Mouse (Mus musculus) CH12.LX (cell line): Measurements from ENCODE around the gene Ankrd2. TPM values are rescaled to one million over a fixed set of nuclear protein-coding genes. Genes with fewer than 3 reads are reported as not detected.

Source experiments
- DNase-seq: peaks from one replicate; pipeline ENCODE4 v3.0.0-alpha.2; 2013; ENCODE audit errors: extremely low read depth
- H3K27ac ChIP-seq: 2 replicates; pipeline ENCODE4 v1.5.1; 2012; ENCODE audit warnings: low read depth, mild to moderate bottlenecking, control low read depth, moderate library complexity; ENCODE audit not compliant: insufficient read depth
- H3K27me3 ChIP-seq: replicated peaks from 2 replicates; pipeline ENCODE3; 2012; ENCODE audit warnings: inconsistent platforms
- H3K36me3 ChIP-seq, 2 experiments: replicated peaks in 1 of 2; 2 replicates each; pipeline versions ENCODE3 to v1.6.1; 2012; ENCODE audit warnings: inconsistent platforms in 1 of 2, low read length in 1 of 2, mild to moderate bottlenecking in 1 of 2, mixed read lengths in 1 of 2, moderate library complexity in 1 of 2; ENCODE audit not compliant: control insufficient read depth in 1 of 2, insufficient read depth in 1 of 2
- H3K4me1 ChIP-seq, 2 experiments: 2 replicates each; pipeline ENCODE4 v1.6.1; 2012; ENCODE audit warnings: inconsistent platforms in 1 of 2, moderate library complexity in 1 of 2; ENCODE audit not compliant: insufficient read depth in 2 of 2, control insufficient read depth in 1 of 2
- H3K4me2 ChIP-seq: 2 replicates; pipeline ENCODE4 v1.6.1; 2012; ENCODE audit warnings: low read depth, mild to moderate bottlenecking, control low read depth; ENCODE audit not compliant: poor library complexity, insufficient read depth, severe bottlenecking
- H3K4me3 ChIP-seq, 3 experiments: fragments of 150-350 bp in 1 of 3; sonication (generic) in 1 of 3; replicated peaks in 1 of 3; 2 replicates each; pipeline versions ENCODE3 to v1.5.1; 2011 to 2012; ENCODE audit warnings: low read depth in 2 of 3, low read length in 2 of 3, mild to moderate bottlenecking in 2 of 3, moderate library complexity in 2 of 3, control low read depth in 1 of 3, improper control_type of control experiment in 1 of 3, inconsistent platforms in 1 of 3, mixed read lengths in 1 of 3; ENCODE audit not compliant: poor library complexity in 1 of 3
- H3K79me2 ChIP-seq: replicated peaks from 2 replicates; pipeline ENCODE4 v1.6.1; 2012; ENCODE audit warnings: mild to moderate bottlenecking, moderate library complexity; ENCODE audit not compliant: control insufficient read depth, poor library complexity, insufficient read depth, severe bottlenecking; ENCODE audit errors: extremely low read depth
- H3K9ac ChIP-seq: 2 replicates; pipeline ENCODE4 v1.6.1; 2012; ENCODE audit warnings: low read depth, mild to moderate bottlenecking, control low read depth, moderate library complexity; ENCODE audit not compliant: insufficient read depth
- H3K9me3 ChIP-seq: replicated peaks from 2 replicates; pipeline ENCODE3; 2012; ENCODE audit warnings: low read length, inconsistent platforms, mixed read lengths
- BHLHE40 ChIP-seq: IDR thresholded peaks from 2 replicates; pipeline ENCODE4 v1.6.1; 2011; ENCODE audit warnings: mild to moderate bottlenecking, low read depth, low read length, improper control_type of control experiment
- CHD1 ChIP-seq: IDR thresholded peaks from 2 replicates; pipeline ENCODE4 v1.6.1; 2012; ENCODE audit warnings: low read depth, low read length, improper control_type of control experiment, inconsistent platforms
- CHD2 ChIP-seq: IDR thresholded peaks from 2 replicates; pipeline ENCODE4 v1.6.1; 2011; ENCODE audit warnings: low read length, improper control_type of control experiment
- CTCF ChIP-seq, 2 experiments: IDR thresholded peaks in 1 of 2; conservative IDR thresholded peaks in 1 of 2; 2 replicates each; pipeline ENCODE4 v1.5.1; 2011 to 2012; ENCODE audit warnings: low read depth in 2 of 2, low read length in 2 of 2, improper control_type of control experiment in 1 of 2, inconsistent platforms in 1 of 2, mild to moderate bottlenecking in 1 of 2, moderate library complexity in 1 of 2
- EP300 ChIP-seq: IDR thresholded peaks from 2 replicates; pipeline ENCODE4 v1.6.1; 2011; ENCODE audit warnings: low read length, improper control_type of control experiment
- ETS1 ChIP-seq: conservative IDR thresholded peaks from 2 replicates; pipeline ENCODE4 v1.6.1; 2012; ENCODE audit warnings: low read depth, mild to moderate bottlenecking, inconsistent platforms, low read length, improper control_type of control experiment, moderate library complexity
- GABPA ChIP-seq: IDR thresholded peaks from 2 replicates; pipeline ENCODE4 v1.6.1; 2012; ENCODE audit warnings: low read depth, low read length, improper control_type of control experiment, inconsistent platforms; ENCODE audit not compliant: insufficient replicate concordance
- JUN ChIP-seq: IDR thresholded peaks from 2 replicates; pipeline ENCODE4 v1.6.1; 2011; ENCODE audit warnings: low read depth, mild to moderate bottlenecking, low read length, improper control_type of control experiment, moderate library complexity; ENCODE audit not compliant: insufficient read depth
- JUND ChIP-seq: conservative IDR thresholded peaks from 2 replicates; pipeline ENCODE4 v1.6.1; 2011; ENCODE audit warnings: low read depth, low read length, improper control_type of control experiment
- KAT2A ChIP-seq: IDR thresholded peaks from 2 replicates; pipeline ENCODE4 v1.6.1; 2012; ENCODE audit warnings: low read length, improper control_type of control experiment, inconsistent platforms; ENCODE audit not compliant: insufficient replicate concordance
- MAFK ChIP-seq: IDR thresholded peaks from 2 replicates; pipeline ENCODE4 v1.6.1; 2011; ENCODE audit warnings: low read length, improper control_type of control experiment; ENCODE audit not compliant: insufficient replicate concordance
- MAX ChIP-seq: IDR thresholded peaks from 2 replicates; pipeline ENCODE4 v1.6.1; 2011; ENCODE audit warnings: low read length, improper control_type of control experiment
- MAZ ChIP-seq: IDR thresholded peaks from 2 replicates; pipeline ENCODE4 v1.6.1; 2012; ENCODE audit warnings: low read depth, mild to moderate bottlenecking, inconsistent platforms, low read length, improper control_type of control experiment, moderate library complexity
- MEF2A ChIP-seq: IDR thresholded peaks from 2 replicates; pipeline ENCODE4 v1.6.1; 2014; ENCODE audit warnings: low read depth, mild to moderate bottlenecking, inconsistent platforms, low read length, improper control_type of control experiment, borderline replicate concordance
- MYC ChIP-seq: IDR thresholded peaks from 2 replicates; pipeline ENCODE4 v1.6.1; 2011; ENCODE audit warnings: low read depth, mild to moderate bottlenecking, improper control_type of control experiment, low read length
- NRF1 ChIP-seq: IDR thresholded peaks from 2 replicates; pipeline ENCODE4 v1.6.1; 2014; ENCODE audit warnings: low read depth, mild to moderate bottlenecking, inconsistent platforms, low read length, improper control_type of control experiment, moderate library complexity
- RAD21 ChIP-seq: IDR thresholded peaks from 2 replicates; pipeline ENCODE4 v1.6.1; 2011; ENCODE audit warnings: low read depth, mild to moderate bottlenecking, low read length, improper control_type of control experiment, moderate library complexity
- RCOR1 ChIP-seq: conservative IDR thresholded peaks from 2 replicates; pipeline ENCODE4 v1.6.1; 2012; ENCODE audit warnings: low read depth, mild to moderate bottlenecking, inconsistent platforms, low read length, improper control_type of control experiment
- SMC3 ChIP-seq: IDR thresholded peaks from 2 replicates; pipeline ENCODE4 v1.6.1; 2011; ENCODE audit warnings: low read depth, low read length, improper control_type of control experiment
- TCF12 ChIP-seq: IDR thresholded peaks from 2 replicates; pipeline ENCODE4 v1.6.1; 2014; ENCODE audit warnings: low read depth, mild to moderate bottlenecking, inconsistent platforms, low read length, improper control_type of control experiment
- UBTF ChIP-seq: IDR thresholded peaks from 2 replicates; pipeline ENCODE4 v1.6.1; 2012; ENCODE audit warnings: low read depth, mild to moderate bottlenecking, inconsistent platforms, low read length, improper control_type of control experiment, moderate library complexity
- USF1 ChIP-seq: IDR thresholded peaks from 2 replicates; pipeline ENCODE4 v1.6.1; 2014; ENCODE audit warnings: low read depth, mild to moderate bottlenecking, inconsistent platforms, low read length, improper control_type of control experiment
- USF2 ChIP-seq: conservative IDR thresholded peaks from 2 replicates; pipeline ENCODE4 v1.6.1; 2011; ENCODE audit warnings: low read depth, low read length, improper control_type of control experiment
- ZC3H11A ChIP-seq: IDR thresholded peaks from 2 replicates; pipeline ENCODE4 v1.6.1; 2012; ENCODE audit warnings: low read depth, mild to moderate bottlenecking, inconsistent platforms, low read length, improper control_type of control experiment
- ZKSCAN1 ChIP-seq: IDR thresholded peaks from 2 replicates; pipeline ENCODE4 v1.6.1; 2012; ENCODE audit warnings: low read depth, inconsistent platforms, low read length, improper control_type of control experiment, borderline replicate concordance
- ZMIZ1 ChIP-seq: IDR thresholded peaks from 2 replicates; pipeline ENCODE4 v1.6.1; 2012; ENCODE audit warnings: low read depth, mild to moderate bottlenecking, inconsistent platforms, low read length, improper control_type of control experiment
- dilution Hi-C: fragments of 300-500 bp; cut with MboI; formaldehyde crosslinking; loops from 2 replicates; pipeline ENCODE4 v1.14.3; 2020; ENCODE audit warnings: low sequenced_read_pairs; ENCODE audit not compliant: extremely low pct_unique_long_range_greater_than_20kb, extremely low pct_ligation_motif_present
- in situ Hi-C: fragments of 300-500 bp; cut with MboI; formaldehyde crosslinking; loops from 3 replicates; pipeline ENCODE4 v1.14.3; 2019; ENCODE audit warnings: low sequenced_read_pairs, low pct_ligation_motif_present, low pct_unique_long_range_greater_than_20kb, mixed read lengths
- polyA plus RNA-seq: library from polyadenylated mRNA; unstranded; fragments of >175 nt; gene quantifications from 2 replicates; pipeline ENCODE4 v1.2.1, GENCODE M21; 2012; ENCODE audit warnings: low read depth; ENCODE audit not compliant: insufficient read length
- total RNA-seq, 2 experiments: library from RNA; depleted of rRNA; stranded (reverse); fragments of 300-350 nt in 1 of 2; fragments of >200 nt in 1 of 2; gene quantifications; 2 replicates each; pipeline ENCODE4 v1.2.3; 2012 to 2014

Gene Ankrd2
- total and polyA plus RNA-seq, 3 experiments: not detected

GRCm38 (mm10) chr19:42000446-42000958, 35.3 kb upstream of the Ankrd2 start:
- TF ChIP-seq CHD2 (no peak), BHLHE40 (no peak), JUND (no peak), MAZ (no peak), NRF1 (no peak), KAT2A (no peak), RCOR1 (no peak), MAX (no peak), UBTF (no peak), EP300 (no peak), RAD21 (no peak), ZC3H11A (no peak), MYC (no peak), USF1 (no peak)
- H3K79me2 ChIP-seq: no peaks in the 10 kb centered on the region
- no peak for DNase-seq
- H3K27me3 ChIP-seq: no peaks in the 10 kb centered on the region
- no peaks in the 10 kb centered on the region for H3K36me3 ChIP-seq
- H3K9me3 ChIP-seq: no peaks in the 10 kb centered on the region
- no peak overlapping the region for H3K27ac ChIP-seq
- H3K9ac ChIP-seq: no peak overlapping the region
- peaks cover 0 to 10% of the 10 kb centered on the region in 2 experiments; a peak in 2 of 4 replicates for H3K4me1 ChIP-seq
- in situ Hi-C loops: no loop called here
- H3K4me3 ChIP-seq: no peak overlapping the region
- dilution Hi-C loops: no loop called here
- H3K4me2 ChIP-seq: no peak overlapping the region

DNA sequence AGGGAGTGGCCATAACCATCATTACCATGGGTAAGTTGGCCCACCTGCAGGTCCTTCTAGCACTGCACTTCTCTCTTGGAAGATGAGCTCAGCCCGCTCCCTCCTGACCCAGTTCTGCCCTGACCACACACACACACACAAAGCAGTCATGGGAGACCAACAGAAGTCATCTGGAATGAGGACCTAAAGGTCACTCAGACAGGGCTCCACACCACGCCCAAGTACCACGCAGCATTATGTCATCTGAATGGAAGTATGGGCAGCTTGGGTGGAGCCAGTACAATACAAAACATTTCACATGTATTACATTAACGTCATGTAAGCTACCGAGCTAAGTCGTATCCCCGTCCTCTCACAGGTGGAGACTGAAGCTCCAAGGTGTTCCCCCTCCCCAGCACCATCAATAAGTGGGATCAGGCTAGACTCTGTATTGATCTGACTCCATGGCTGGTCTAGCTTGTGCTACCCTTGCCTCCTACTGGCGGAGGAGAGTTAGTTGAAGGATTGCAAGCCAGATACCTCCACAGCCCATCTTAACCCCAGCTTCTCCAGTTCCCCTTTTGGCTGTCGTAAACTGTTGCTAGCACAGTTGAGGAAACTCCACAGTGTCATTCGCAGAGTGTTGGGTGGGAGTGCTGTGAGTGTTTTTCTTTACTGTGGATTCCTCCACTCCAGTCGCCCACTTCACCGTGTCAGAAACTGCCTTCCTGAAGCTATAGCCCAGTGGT, 34.4 kb upstream of the Ankrd2 start:
- Histone ChIP-seq H3K4me3 (no peak overlapping the region), H3K4me2 (no peak overlapping the region), H3K79me2 (no peaks in the 10 kb centered on the region), H3K9me3 (no peaks in the 10 kb centered on the region), H3K27ac (no peak overlapping the region), H3K9ac (no peak overlapping the region)
- in situ Hi-C loops (no loop called here), dilution Hi-C loops (no loop called here)
- TF ChIP-seq MYC: no peak
- no peak for TF ChIP-seq CHD1
- TF ChIP-seq UBTF: no peak
- no peak for TF ChIP-seq SMC3
- no peak for TF ChIP-seq CTCF (conservative IDR thresholded peaks at IDR 0.05 in 1 of 2, IDR thresholded peaks at IDR 0.05 in 1 of 2; ENCODE audit: low read depth in 2 of 2, low read length in 2 of 2)
- no peak for TF ChIP-seq ZMIZ1
- no peak for TF ChIP-seq MAFK
- no peak; the same call in 1 of the 2 replicates for TF ChIP-seq RAD21
- no peak for TF ChIP-seq MEF2A
- no peak for TF ChIP-seq ETS1
- TF ChIP-seq EP300: no peak
- TF ChIP-seq ZKSCAN1: no peak
- no peak for TF ChIP-seq USF2
- TF ChIP-seq JUN: no peak
- TF ChIP-seq NRF1: no peak
- no peak for TF ChIP-seq MAX
- no peak for TF ChIP-seq GABPA
- no peak for TF ChIP-seq JUND
- TF ChIP-seq TCF12: no peak
- TF ChIP-seq, all 38 proteins: peak for 0
- no peaks in the 10 kb centered on the region for H3K36me3 ChIP-seq
- H3K4me1 ChIP-seq: peaks cover 4 to 18% of the 10 kb centered on the region in 2 experiments; a peak in 3 of 4 replicates
- DNase-seq: no peak
- no peaks in the 10 kb centered on the region for H3K27me3 ChIP-seq
